Mouse (Mus musculus): Measurements from ENCODE around the gene Zfp74. TPM values are rescaled to one million over a fixed set of nuclear protein-coding genes. Genes with fewer than 3 reads are reported as not detected.

Gene Zfp74
- polyA plus RNA-seq, 1 experiment from 2014 or later: 24.3 TPM

GRCm38 (mm10) chr7:29958125-29958724, 4.3 kb upstream of the Zfp74 start:
- Histone ChIP-seq H3K27ac (ENCODE audit: low read length) (no peak overlapping the region), H3K36me3 (ENCODE audit: control insufficient read depth, insufficient read depth) (no peaks in the 10 kb centered on the region), H3K4me3 (replicated peaks; ENCODE audit: low read length) (no peak overlapping the region), H3K4me2 (ENCODE audit: low read length) (no peak overlapping the region), H3K27me3 (replicated peaks; ENCODE audit: control insufficient read depth, insufficient read depth, low read length) (no peaks in the 10 kb centered on the region), H3K9ac (replicated peaks; ENCODE audit: low read depth, low read length) (no peak overlapping the region), H3K9me3 (ENCODE audit: control insufficient read depth, low read length) (no peaks in the 10 kb centered on the region), H3K4me1 (replicated peaks; ENCODE audit: control insufficient read depth, insufficient read depth, low read length) (peaks cover 5% of the 10 kb centered on the region; the same call in 1 of the 2 replicates)
- no peak for ATAC-seq
- WGBS: 86% methylated on average over 11 of the region's 11 CpGs

GRCm38 (mm10) chr7:29956257-29956656, 2.4 kb upstream of the Zfp74 start:
- Histone ChIP-seq H3K36me3 (ENCODE audit: control insufficient read depth, insufficient read depth) (no peaks in the 10 kb centered on the region), H3K4me3 (replicated peaks; ENCODE audit: low read length) (no peak overlapping the region), H3K9me3 (ENCODE audit: control insufficient read depth, low read length) (no peaks in the 10 kb centered on the region), H3K4me1 (replicated peaks; ENCODE audit: control insufficient read depth, insufficient read depth, low read length) (peaks cover 7% of the 10 kb centered on the region; the same call in 1 of the 2 replicates), H3K4me2 (ENCODE audit: low read length) (no peak overlapping the region), H3K9ac (replicated peaks; ENCODE audit: low read depth, low read length) (no peak overlapping the region), H3K27me3 (replicated peaks; ENCODE audit: control insufficient read depth, insufficient read depth, low read length) (no peaks in the 10 kb centered on the region), H3K27ac (ENCODE audit: low read length) (no peak overlapping the region)
- ATAC-seq: no peak
- WGBS: 66% methylated on average over 9 of the region's 10 CpGs

DNA sequence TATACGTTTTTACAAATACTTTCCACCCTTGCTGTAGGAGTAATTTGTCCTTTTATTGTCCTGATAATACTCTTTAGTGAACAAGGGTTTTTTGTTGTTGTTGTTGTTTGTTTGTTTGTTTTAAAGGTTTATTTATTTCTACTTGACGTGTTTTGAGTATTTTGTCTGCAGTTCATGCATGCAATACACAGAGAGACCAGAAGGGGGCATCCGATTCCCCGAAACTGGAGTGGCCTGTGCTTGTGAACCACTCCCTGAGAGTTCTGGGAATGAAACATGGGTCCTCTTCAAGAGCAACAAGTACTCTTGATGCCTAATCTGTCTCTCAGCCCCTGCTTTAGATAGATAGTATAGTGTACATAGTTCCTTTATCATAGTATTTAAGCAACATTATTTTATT, 842 bp upstream of the Zfp74 start:
- H3K9me3 ChIP-seq (ENCODE audit: control insufficient read depth, low read length): no peaks in the 10 kb centered on the region
- H3K4me2 ChIP-seq (ENCODE audit: low read length): no peak overlapping the region; the same call in 1 of the 2 replicates
- WGBS: 17% methylated on average over 4 of the region's 4 CpGs
- no peak overlapping the region for H3K9ac ChIP-seq (replicated peaks; ENCODE audit: low read depth, low read length)
- no peak overlapping the region for H3K27ac ChIP-seq (ENCODE audit: low read length)
- H3K4me3 ChIP-seq (replicated peaks; ENCODE audit: low read length): no peak overlapping the region
- H3K4me1 ChIP-seq (replicated peaks; ENCODE audit: control insufficient read depth, insufficient read depth, low read length): peaks cover 7% of the 10 kb centered on the region; the same call in 1 of the 2 replicates
- ATAC-seq: no peak
- no peaks in the 10 kb centered on the region for H3K36me3 ChIP-seq (ENCODE audit: control insufficient read depth, insufficient read depth)
- no peaks in the 10 kb centered on the region for H3K27me3 ChIP-seq (replicated peaks; ENCODE audit: control insufficient read depth, insufficient read depth, low read length)

DNA sequence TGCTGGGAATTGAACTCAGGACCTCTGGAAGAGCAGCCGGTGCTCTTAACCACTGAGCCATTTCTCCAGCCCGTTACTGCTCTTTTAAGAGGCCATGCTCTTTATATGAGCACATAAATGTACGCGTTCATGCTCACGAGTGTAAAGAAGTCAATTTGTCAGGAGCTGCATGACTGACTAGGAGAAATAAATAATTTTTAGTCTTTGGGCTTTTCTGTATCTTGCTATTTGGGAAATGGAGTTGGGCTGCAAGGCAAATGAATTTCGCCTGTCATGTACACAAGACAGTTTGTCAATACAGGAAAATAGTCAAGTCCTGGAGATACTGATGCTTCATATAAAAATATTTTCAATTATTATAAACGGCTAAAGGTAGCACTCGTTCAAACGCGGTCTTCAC, 803 bp downstream of the Zfp74 start:
- Histone ChIP-seq H3K4me3 (replicated peaks; ENCODE audit: low read length) (peak overlapping the region; percentile 70), H3K4me1 (replicated peaks; ENCODE audit: control insufficient read depth, insufficient read depth, low read length) (peaks cover 7% of the 10 kb centered on the region; the same call in 1 of the 2 replicates), H3K4me2 (ENCODE audit: low read length) (peak overlapping the region; percentile 81), H3K9me3 (ENCODE audit: control insufficient read depth, low read length) (no peaks in the 10 kb centered on the region), H3K27ac (ENCODE audit: low read length) (peak overlapping the region; percentile 95), H3K36me3 (ENCODE audit: control insufficient read depth, insufficient read depth) (0 out of 2 replicates have a peak, but pooled peaks cover 2% of the 10 kb centered on the region), H3K27me3 (replicated peaks; ENCODE audit: control insufficient read depth, insufficient read depth, low read length) (no peaks in the 10 kb centered on the region), H3K9ac (replicated peaks; ENCODE audit: low read depth, low read length) (peak overlapping the region; percentile 92)
- ATAC-seq: no peak
- WGBS: 39% methylated on average over 10 of the region's 10 CpGs

- Histone ChIP-seq H3K27ac (ENCODE audit: low read length) (no peak overlapping the region), H3K27me3 (replicated peaks; ENCODE audit: control insufficient read depth, insufficient read depth, low read length) (no peaks in the 10 kb centered on the region), H3K36me3 (ENCODE audit: control insufficient read depth, insufficient read depth) (peaks cover 5% of the 10 kb centered on the region; the same call in 1 of the 2 replicates), H3K4me2 (ENCODE audit: low read length) (no peak overlapping the region), H3K9ac (replicated peaks; ENCODE audit: low read depth, low read length) (no peak overlapping the region), H3K9me3 (ENCODE audit: control insufficient read depth, low read length) (no peaks in the 10 kb centered on the region), H3K4me1 (replicated peaks; ENCODE audit: control insufficient read depth, insufficient read depth, low read length) (peaks cover 7% of the 10 kb centered on the region), H3K4me3 (replicated peaks; ENCODE audit: low read length) (no peak overlapping the region)
- peak; percentile 66 for ATAC-seq
- WGBS: 45% methylated on average over 2 of the region's 2 CpGs
Observed at GRCm38 (mm10) chr7:29944201-29944600, 9.7 kb downstream of the Zfp74 start.

DNA sequence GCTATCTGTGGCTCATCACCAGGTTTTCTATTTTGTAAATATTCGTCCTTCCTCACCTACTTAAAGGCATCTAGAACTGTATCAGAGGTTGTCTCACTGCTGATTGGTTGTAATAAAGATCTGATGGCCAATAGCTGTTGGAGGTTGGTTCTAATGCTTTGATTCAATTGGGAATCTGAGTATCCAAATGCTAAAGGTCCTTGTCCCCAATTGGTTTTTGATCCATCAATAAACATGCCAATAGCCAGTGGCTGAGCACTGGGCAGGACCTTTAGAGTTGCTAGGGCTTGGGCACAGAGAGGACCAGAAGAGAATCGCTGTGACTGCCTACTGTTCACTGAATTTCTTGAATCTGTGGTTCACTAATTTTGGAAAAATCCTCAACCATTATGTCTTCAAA, 10.2 kb downstream of the Zfp74 start:
- Histone ChIP-seq H3K27ac (ENCODE audit: low read length) (no peak overlapping the region; the same call in 1 of the 2 replicates), H3K9me3 (ENCODE audit: control insufficient read depth, low read length) (no peaks in the 10 kb centered on the region), H3K36me3 (ENCODE audit: control insufficient read depth, insufficient read depth) (peaks cover 5% of the 10 kb centered on the region; the same call in 1 of the 2 replicates), H3K9ac (replicated peaks; ENCODE audit: low read depth, low read length) (no peak overlapping the region), H3K27me3 (replicated peaks; ENCODE audit: control insufficient read depth, insufficient read depth, low read length) (no peaks in the 10 kb centered on the region), H3K4me2 (ENCODE audit: low read length) (no peak overlapping the region), H3K4me1 (replicated peaks; ENCODE audit: control insufficient read depth, insufficient read depth, low read length) (peaks cover 7% of the 10 kb centered on the region), H3K4me3 (replicated peaks; ENCODE audit: low read length) (no peak overlapping the region)
- 76% methylated on average over 2 of the region's 2 CpGs for WGBS
- ATAC-seq: no peak

- H3K9me3 ChIP-seq (ENCODE audit: control insufficient read depth, low read length): no peaks in the 10 kb centered on the region
- H3K4me2 ChIP-seq (ENCODE audit: low read length): no peak overlapping the region
- H3K36me3 ChIP-seq (ENCODE audit: control insufficient read depth, insufficient read depth): peaks cover 3% of the 10 kb centered on the region; the same call in 1 of the 2 replicates
- H3K4me1 ChIP-seq (replicated peaks; ENCODE audit: control insufficient read depth, insufficient read depth, low read length): peaks cover 7% of the 10 kb centered on the region
- H3K27ac ChIP-seq (ENCODE audit: low read length): no peak overlapping the region
- H3K27me3 ChIP-seq (replicated peaks; ENCODE audit: control insufficient read depth, insufficient read depth, low read length): no peaks in the 10 kb centered on the region
- H3K4me3 ChIP-seq (replicated peaks; ENCODE audit: low read length): no peak overlapping the region
- no peak overlapping the region for H3K9ac ChIP-seq (replicated peaks; ENCODE audit: low read depth, low read length)
- no peak for ATAC-seq
- WGBS: 33% methylated on average over 2 of the region's 2 CpGs
Observed at GRCm38 (mm10) chr7:29942740-29943139, 11.1 kb downstream of the Zfp74 start.

- no peak overlapping the region for H3K9ac ChIP-seq (replicated peaks; ENCODE audit: low read depth, low read length)
- 84% methylated on average over 11 of the region's 11 CpGs for WGBS
- no peak overlapping the region for H3K4me2 ChIP-seq (ENCODE audit: low read length)
Observed at GRCm38 (mm10) chr7:29941027-29941426, 12.9 kb downstream of the Zfp74 start.

GRCm38 (mm10) chr7:29938856-29939255, 15.0 kb downstream of the Zfp74 start:
- Histone ChIP-seq H3K27me3 (replicated peaks; ENCODE audit: control insufficient read depth, insufficient read depth, low read length) (no peaks in the 10 kb centered on the region), H3K9me3 (ENCODE audit: control insufficient read depth, low read length) (no peaks in the 10 kb centered on the region), H3K4me3 (replicated peaks; ENCODE audit: low read length) (no peak overlapping the region), H3K4me1 (replicated peaks; ENCODE audit: control insufficient read depth, insufficient read depth, low read length) (0 out of 2 replicates have a peak, but pooled peaks cover 1% of the 10 kb centered on the region), H3K9ac (replicated peaks; ENCODE audit: low read depth, low read length) (no peak overlapping the region), H3K27ac (ENCODE audit: low read length) (no peak overlapping the region), H3K4me2 (ENCODE audit: low read length) (no peak overlapping the region), H3K36me3 (ENCODE audit: control insufficient read depth, insufficient read depth) (peaks cover 25% of the 10 kb centered on the region)
- WGBS: 87% methylated on average over 6 of the region's 6 CpGs
- no peak for ATAC-seq

More at GRCm38 (mm10) chr7:29941027-29941426, 12.9 kb downstream of the Zfp74 start:
- Histone ChIP-seq H3K4me3 (replicated peaks; ENCODE audit: low read length) (no peak overlapping the region), H3K9me3 (ENCODE audit: control insufficient read depth, low read length) (no peaks in the 10 kb centered on the region), H3K36me3 (ENCODE audit: control insufficient read depth, insufficient read depth) (peaks cover 12% of the 10 kb centered on the region; the same call in 1 of the 2 replicates), H3K27me3 (replicated peaks; ENCODE audit: control insufficient read depth, insufficient read depth, low read length) (no peaks in the 10 kb centered on the region), H3K4me1 (replicated peaks; ENCODE audit: control insufficient read depth, insufficient read depth, low read length) (peaks cover 7% of the 10 kb centered on the region), H3K27ac (ENCODE audit: low read length) (no peak overlapping the region)
- no peak for ATAC-seq

All from forebrain, embryonic 16.5 days (tissue).